Mouse (Mus musculus) common myeloid progenitor, adult 5-6 weeks (primary cell): Measurements from ENCODE around the gene Dtnbp1. TPM values are rescaled to one million over a fixed set of nuclear protein-coding genes. Genes with fewer than 3 reads are reported as not detected.

Experiments
- ATAC-seq: replicated peaks from 2 replicates; pipeline ENCODE4 v1.8.0; 2016; ENCODE audit warnings: low read depth, mild to moderate bottlenecking, moderate TSS enrichment, inconsistent platforms; ENCODE audit not compliant: poor library complexity, severe bottlenecking
- total RNA-seq: library from RNA; stranded (forward); fragments of 200-1000, 187-1606 nt; gene quantifications from 2 replicates; pipeline ENCODE4 v1.2.3, GENCODE M21; 2017

Dtnbp1 gene
- total RNA-seq, 1 experiment from 2014 or later: 91.8 TPM

GRCm38 (mm10) chr13:44913560-44913959, 88.4 kb downstream of the Dtnbp1 start:
- ATAC-seq: no peak

DNA sequence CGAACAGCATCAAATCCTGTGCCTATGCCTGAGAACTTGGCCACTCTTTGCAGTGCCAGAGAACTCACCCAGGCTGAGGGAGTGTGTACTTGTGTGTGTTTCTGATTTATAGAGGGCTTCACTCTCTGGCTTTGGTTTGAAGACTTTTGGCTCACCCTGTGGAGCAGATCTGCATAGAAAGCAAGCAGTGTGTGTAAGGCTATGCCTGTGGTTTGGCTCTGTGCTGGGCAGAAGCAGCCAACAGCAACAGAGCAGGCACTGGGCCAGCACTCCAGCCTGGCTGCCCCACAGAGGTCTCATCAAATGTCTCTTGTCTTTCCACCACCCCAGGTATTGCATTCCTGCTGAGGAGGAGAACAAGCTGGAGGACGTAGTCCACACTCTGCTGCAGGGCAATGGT, 89.1 kb downstream of the Dtnbp1 start:
- ATAC-seq: no peak

DNA sequence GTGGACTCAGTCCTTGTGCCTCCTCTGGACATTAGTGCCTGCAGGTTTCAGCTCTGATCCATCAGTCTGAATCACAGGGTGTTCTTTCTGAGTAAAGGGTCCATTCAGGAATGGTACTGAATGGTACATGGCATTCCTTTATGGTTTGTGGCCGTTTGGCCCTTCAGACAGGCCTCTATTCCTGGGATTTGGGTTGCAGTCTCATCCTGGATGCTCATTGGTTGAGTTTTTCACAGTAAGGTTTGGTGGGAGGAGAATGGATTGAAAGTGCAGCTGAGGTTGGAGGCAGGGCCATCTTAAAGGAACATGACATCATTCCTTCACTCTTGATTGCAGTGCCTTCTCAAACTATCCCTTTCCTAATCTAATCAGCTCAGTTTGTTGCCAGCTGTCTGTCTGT, 93.2 kb downstream of the Dtnbp1 start:
- no peak for ATAC-seq

GRCm38 (mm10) chr13:44907702-44908101, 94.2 kb downstream of the Dtnbp1 start:
- no peak for ATAC-seq

- no peak for ATAC-seq
Observed at GRCm38 (mm10) chr13:44906141-44906540, 95.8 kb downstream of the Dtnbp1 start.

GRCm38 (mm10) chr13:44904271-44904670, 97.7 kb downstream of the Dtnbp1 start:
- ATAC-seq: peak; percentile 51

- ATAC-seq: no peak
Observed at GRCm38 (mm10) chr13:44903416-44903815, 98.5 kb downstream of the Dtnbp1 start.

DNA sequence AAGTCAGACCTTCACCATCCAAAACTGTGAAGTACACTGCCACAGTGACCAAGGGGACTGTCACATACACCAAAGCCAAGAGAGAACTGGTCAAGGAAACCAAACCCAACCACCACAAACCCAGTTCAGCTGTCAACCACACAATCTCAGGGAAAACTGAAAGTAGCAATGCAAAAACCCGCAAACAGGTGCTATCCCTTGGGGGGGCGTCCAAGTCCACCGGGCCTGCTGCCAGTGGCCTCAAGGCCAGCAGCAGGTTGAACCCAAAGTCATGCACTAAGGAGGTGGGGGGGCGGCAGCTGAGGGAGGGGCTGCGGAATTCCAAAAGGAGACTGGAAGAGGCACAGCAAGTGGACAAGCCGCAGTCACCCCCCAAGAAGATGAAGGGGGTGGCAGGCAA, 99.6 kb downstream of the Dtnbp1 start:
- no peak for ATAC-seq

DNA sequence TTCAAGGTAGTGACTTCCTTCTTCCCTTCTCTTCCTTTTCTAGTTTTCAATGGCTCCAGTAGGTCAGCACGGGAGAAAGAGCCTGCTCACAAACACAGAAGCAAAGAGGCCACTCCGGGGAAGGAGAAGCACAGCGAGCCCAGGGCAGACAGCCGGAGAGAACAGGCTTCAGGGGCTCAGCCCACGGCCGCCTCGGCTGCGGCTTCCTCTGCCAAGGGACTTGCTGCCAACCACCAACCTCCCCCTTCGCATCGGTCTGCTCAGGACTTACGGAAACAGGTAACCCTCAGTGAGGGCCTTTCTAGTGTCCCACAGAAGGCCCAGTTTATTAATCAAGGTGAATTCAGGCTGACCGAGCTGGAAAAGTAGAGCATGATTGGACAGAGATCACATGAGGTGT, 105.7 kb downstream of the Dtnbp1 start:
- ATAC-seq: no peak

GRCm38 (mm10) chr13:44891813-44892730, 109.9 kb downstream of the Dtnbp1 start:
- no peak for ATAC-seq

- ATAC-seq: no peak
Observed at GRCm38 (mm10) chr13:44890612-44891011, 111.3 kb downstream of the Dtnbp1 start.

DNA sequence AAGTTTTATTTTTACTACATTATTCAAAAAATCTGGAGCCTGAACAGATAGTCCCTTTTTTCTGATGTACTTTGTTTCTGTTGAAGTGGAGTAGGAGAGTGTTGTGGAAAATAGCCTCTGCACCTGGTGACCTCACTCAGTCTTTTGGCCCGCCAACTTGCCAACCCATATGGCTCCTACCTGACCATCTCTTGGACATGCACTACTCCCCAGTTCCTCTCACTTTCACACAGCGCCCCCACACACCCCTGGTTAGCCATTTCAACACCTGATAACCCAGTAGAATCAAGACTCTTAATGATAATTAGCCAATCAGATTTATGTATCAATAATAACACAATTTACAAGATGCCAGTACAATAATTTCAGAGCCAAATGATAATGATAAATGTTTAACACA, 115.7 kb downstream of the Dtnbp1 start:
- no peak for ATAC-seq

GRCm38 (mm10) chr13:44881001-44881400, 120.9 kb downstream of the Dtnbp1 start:
- no peak for ATAC-seq

GRCm38 (mm10) chr13:44876799-44877198, 125.1 kb downstream of the Dtnbp1 start:
- no peak for ATAC-seq

Other genes starting within 250 kb of the Dtnbp1 start
- not detected in 2 replicates for gene Gm9817, start 76.5 kb upstream of the Dtnbp1 start, total RNA-seq